Mouse (Mus musculus) adipocyte (in vitro differentiated cells): ENCODE data around the gene Olfr923.
"Not testable (repeated sequence)": the region's sequence is repeated elsewhere in the genome, so short reads cannot be mapped to it uniquely, and the experiment has no call there.

Experiments used
- DNase-seq: peaks from one replicate; pipeline ENCODE4 v3.0.0-alpha.2; 2016; ENCODE audit warnings: low spot score

The Olfr923 gene

DNA sequence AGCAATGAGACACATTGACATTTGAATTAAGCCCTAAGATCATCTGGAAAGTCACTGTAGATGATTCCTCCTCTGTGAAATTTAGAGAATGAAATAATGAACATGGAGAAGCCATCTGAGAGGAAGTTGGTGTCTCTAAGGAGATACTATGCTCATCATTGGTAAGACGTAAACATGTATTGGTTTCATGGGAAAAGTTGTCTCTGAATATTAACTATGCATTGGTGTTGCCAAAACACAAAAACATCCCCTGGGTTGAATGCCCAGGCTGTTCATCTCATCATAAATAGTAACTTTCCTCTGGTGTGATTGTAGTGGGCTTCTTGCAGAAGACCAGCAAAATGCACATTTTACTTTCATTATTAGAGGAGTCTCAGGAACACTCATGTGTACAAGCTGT is at the start of gene Olfr923:
Gene Olfr923 (plus strand): TSS at position 301 of the 400 bp plus-strand sequence.
- no peak for DNase-seq

DNA sequence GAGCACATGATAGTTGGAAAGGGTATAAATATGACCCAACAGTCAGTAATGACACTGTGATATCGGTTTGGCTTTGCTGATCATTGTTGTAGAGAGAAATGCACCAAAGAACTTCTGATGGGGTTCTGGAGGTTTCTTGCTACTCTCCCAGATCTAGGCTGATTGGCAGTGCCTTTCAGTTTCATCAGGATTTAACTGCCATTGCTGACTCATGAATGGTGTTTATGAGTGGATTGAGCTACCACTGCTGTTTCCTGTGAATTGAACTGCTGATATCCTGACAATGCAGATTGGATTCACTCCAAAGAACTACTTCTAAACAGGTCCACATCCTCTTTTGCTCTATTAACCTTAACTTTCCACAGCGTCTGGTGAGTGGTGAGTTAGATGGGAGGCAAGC is 33.7 kb upstream of the Olfr923 start:
- no peak for DNase-seq

DNA sequence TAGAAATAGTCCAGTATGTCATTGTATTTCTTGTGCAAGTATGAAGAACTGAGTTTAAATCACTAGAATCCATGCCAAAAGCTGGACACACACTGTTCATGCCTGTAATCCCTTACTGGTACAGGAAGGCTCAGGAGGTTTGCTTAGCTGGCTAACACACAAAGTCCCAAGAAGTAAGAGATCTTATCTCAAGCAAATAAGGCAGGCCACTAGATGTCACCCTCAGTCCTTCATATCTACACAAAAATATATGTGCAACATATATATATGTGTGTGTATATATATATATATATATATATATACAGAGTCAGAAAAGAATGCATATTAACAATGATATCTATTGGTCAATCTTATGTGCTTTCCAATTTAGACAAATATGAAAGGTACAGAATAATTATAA is 20.6 kb upstream of the Olfr923 start:
- no peak for DNase-seq

DNA sequence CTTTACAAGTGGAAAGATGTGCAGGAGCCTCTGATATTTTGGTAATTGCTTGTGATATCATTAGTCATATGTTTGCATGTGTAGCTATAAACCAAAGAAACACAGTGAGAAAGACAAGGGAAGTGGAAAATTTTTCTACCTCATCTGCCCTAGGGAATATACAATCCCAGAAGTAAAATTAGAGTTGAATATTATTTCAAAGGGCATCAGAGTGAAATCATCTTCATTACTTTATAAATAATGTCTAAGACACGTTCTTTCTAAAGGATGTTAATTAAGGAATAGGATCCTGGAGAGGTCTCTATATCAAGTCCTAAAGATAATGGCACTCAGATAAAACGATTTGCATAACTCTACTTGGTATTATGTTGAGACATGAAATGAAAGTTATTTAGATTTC is 12.0 kb upstream of the Olfr923 start, which contains the start of gene Olfr922:
Gene Olfr922 (plus strand): TSS at position 301 of the 400 bp plus-strand sequence.
- no peak for DNase-seq

DNA sequence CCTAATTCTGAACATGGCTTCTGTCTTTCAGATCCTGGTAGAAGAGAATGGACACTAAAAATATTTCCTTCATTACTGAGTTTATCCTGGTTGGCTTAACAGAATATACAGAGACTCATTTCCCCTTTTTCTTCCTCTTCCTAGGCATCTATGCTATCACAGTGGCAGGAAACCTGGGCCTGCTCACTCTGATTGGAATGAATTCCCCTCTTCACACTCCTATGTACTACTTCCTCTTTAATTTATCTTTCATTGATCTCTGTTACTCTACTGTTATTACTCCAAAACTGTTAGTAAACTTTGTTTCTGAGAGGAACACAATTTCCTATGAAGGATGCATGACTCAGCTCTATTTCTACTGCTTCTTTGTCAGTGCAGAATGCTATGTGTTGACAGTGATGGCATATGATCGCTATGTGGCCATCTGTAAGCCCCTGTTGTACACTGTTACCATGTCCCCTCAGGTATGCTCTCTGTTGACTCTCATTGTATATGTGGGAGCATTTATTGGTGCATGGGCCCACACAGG is 10.8 kb upstream of the Olfr923 start:
- no peak for DNase-seq

DNA sequence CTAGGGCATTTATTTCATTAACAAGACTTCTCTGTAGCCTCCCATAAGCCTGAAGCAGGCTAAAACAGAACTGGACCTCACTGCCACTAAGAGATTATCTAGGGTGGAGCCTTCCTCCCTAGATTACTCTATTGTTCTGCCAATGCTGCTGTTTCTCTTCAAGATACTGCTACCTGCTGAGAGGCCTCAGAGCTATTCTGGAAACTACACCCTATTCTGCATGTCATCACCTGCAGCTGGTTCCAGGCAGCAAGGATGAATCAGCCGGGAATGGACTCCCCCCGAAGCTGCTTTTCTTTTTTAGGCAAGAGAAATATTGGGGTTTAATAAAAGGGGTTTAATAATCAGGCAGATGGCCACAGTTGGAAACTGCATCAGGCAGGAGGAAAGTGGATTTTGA is 6.7 kb downstream of the Olfr923 start:
- DNase-seq = no peak

DNA sequence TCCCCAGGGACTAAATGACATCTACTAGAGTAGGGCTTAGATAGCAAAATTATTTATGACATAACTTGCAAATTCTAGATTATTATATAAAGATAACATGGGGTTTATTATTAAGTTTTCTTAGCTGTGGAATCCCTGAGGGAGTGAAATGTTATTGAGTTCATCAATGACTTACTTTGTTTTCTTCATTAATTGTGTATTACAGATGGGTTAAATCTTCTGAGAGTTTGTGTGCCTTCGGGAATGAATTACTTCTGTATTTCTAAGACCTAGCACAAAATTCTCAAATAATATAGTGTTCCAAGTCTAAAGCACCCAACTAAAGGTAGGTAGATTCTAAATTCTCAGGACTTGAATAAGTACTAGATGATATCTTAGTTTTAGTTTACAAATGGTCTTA is 17.8 kb downstream of the Olfr923 start, which contains the start of gene Olfr924:
Gene Olfr924 (plus strand): TSS at position 301 of the 400 bp plus-strand sequence.
- DNase-seq = no peak

DNA sequence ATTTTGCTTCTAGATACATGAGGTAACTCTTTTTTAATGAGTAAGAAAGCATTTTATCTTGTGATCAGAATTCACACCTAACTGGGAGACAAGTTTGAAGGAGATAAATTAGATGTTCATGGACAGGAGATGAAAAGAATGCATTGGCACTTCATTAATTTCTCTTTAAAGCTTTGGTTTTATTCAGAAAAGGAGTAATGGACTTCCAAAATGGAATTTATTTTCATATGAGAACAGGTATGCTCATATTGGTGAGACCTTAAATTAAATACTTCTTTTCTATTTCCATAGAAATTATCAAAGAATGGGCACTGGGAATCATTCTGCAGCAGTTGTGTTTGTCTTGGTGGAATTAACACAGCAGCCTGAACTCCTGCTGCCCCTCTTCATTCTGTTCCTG is 28.4 kb downstream of the Olfr923 start, which contains the start of gene Olfr26:
Gene Olfr26 (plus strand): TSS at position 301 of the 400 bp plus-strand sequence.
- DNase-seq = no peak

DNA sequence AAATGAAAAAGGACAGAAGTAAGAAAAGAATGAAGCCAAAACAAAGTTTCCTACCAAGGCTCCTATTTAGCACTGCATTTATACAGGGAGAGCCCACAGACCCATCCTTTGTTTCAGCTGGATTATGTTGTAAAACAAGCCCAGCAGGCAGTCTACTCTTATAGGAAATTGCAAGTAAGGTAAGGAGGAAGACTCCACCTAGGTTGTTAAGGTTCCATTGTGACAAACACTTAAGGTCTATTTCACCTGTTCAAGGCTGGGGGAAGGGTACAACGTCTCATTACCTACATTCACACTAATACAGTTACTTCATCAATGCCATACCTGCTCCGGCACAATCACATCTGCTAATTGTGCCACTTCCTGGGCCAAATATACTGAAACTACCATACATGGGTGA is 48.5 kb downstream of the Olfr923 start:
- not testable (repeated sequence) for DNase-seq

DNA sequence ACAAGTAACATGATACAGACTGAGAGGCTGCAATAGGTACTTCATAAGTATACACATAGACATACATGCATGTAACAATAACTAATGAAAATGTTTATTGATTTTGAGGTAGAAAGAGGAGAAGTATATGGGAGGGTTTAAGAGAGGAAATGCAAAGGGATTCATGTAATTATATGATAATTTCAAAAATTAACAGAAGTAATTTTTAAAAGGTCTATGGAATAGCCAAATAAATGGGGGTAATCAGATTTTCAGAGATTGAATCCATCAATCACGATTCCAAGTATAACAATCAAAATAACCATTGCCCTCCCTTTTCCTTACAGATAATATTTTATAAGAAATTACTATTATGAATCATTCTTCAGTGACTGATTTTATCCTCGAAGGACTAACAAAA is 50.5 kb downstream of the Olfr923 start, which contains the start of gene Olfr926:
Gene Olfr926 (plus strand): TSS at position 301 of the 400 bp plus-strand sequence.
- DNase-seq = no peak
